Mouse (Mus musculus): ENCODE measurements at regions not wholly inside any gene's neighbourhood (a gene's known extent, or its start where the extent isn't known, plus 50 kb on each side); places are given as distances from the start of the nearest gene placed in this dataset.

GRCm38 (mm10) chr14:58500014-58500413 is 429.7 kb downstream of the Fgf9 start:
- no peak for DNase-seq (ENCODE audit: low spot score in 2 of 2)

GRCm38 (mm10) chr14:58499501-58499900 is 429.2 kb downstream of the Fgf9 start:
- no peak for DNase-seq (ENCODE audit: low spot score in 2 of 2)

- no peak for DNase-seq (ENCODE audit: low spot score in 2 of 2)
These were observed 428.7 kb downstream of the Fgf9 start for GRCm38 (mm10) chr14:58499071-58499470.

- DNase-seq (ENCODE audit: low spot score in 2 of 2), result no peak
These were observed 426.6 kb downstream of the Fgf9 start for GRCm38 (mm10) chr14:58496902-58497301.

- no peak for DNase-seq (ENCODE audit: low spot score in 2 of 2)
These were observed 424.1 kb downstream of the Fgf9 start for GRCm38 (mm10) chr14:58494400-58494987.

- no peak for DNase-seq (ENCODE audit: low spot score in 2 of 2)
These were observed 421.8 kb downstream of the Fgf9 start for GRCm38 (mm10) chr14:58492118-58492517.

GRCm38 (mm10) chr14:58488803-58489202 is 418.5 kb downstream of the Fgf9 start:
- no peak for DNase-seq (ENCODE audit: low spot score in 2 of 2)

- no peak for DNase-seq (ENCODE audit: low spot score in 2 of 2)
These were observed 417.5 kb downstream of the Fgf9 start for GRCm38 (mm10) chr14:58487836-58488235.

- DNase-seq (ENCODE audit: low spot score in 2 of 2), result no peak
These were observed 410.1 kb downstream of the Fgf9 start for GRCm38 (mm10) chr14:58480454-58480853.

GRCm38 (mm10) chr14:58470678-58471077 is 400.3 kb downstream of the Fgf9 start:
- no peak for DNase-seq (ENCODE audit: low spot score in 2 of 2)

GRCm38 (mm10) chr14:58468451-58468850 is 398.1 kb downstream of the Fgf9 start:
- DNase-seq (ENCODE audit: low spot score in 2 of 2), result no peak

- DNase-seq (ENCODE audit: low spot score in 2 of 2), result no peak
These were observed 397.5 kb downstream of the Fgf9 start for GRCm38 (mm10) chr14:58467856-58468255.

- no peak for DNase-seq (ENCODE audit: low spot score in 2 of 2)
These were observed 376.5 kb downstream of the Fgf9 start for GRCm38 (mm10) chr14:58446776-58447354.

GRCm38 (mm10) chr14:58444496-58444895 is 374.1 kb downstream of the Fgf9 start:
- no peak for DNase-seq (ENCODE audit: low spot score in 2 of 2)

- no peak for DNase-seq (ENCODE audit: low spot score in 2 of 2)
These were observed 372.2 kb downstream of the Fgf9 start for GRCm38 (mm10) chr14:58442501-58442900.

- DNase-seq (ENCODE audit: low spot score in 2 of 2), result no peak
These were observed 369.6 kb downstream of the Fgf9 start for GRCm38 (mm10) chr14:58439963-58440362.

- DNase-seq (ENCODE audit: low spot score in 2 of 2), result no peak
These were observed 365.7 kb downstream of the Fgf9 start for GRCm38 (mm10) chr14:58436096-58436495.

- no peak for DNase-seq (ENCODE audit: low spot score in 2 of 2)
These were observed 356.1 kb downstream of the Fgf9 start for GRCm38 (mm10) chr14:58426472-58426871.

GRCm38 (mm10) chr14:58421904-58422303 is 351.6 kb downstream of the Fgf9 start:
- no peak for DNase-seq (ENCODE audit: low spot score in 2 of 2)

- DNase-seq (ENCODE audit: low spot score in 2 of 2), result no peak
These were observed 347.2 kb downstream of the Fgf9 start for GRCm38 (mm10) chr14:58417545-58417944.

- no peak for DNase-seq (ENCODE audit: low spot score in 2 of 2)
These were observed 321.8 kb downstream of the Fgf9 start for GRCm38 (mm10) chr14:58392055-58392726.

GRCm38 (mm10) chr14:58390741-58391140 is 320.4 kb downstream of the Fgf9 start:
- DNase-seq (ENCODE audit: low spot score in 2 of 2), result no peak

- DNase-seq (ENCODE audit: low spot score in 2 of 2), result no peak
These were observed 317.1 kb downstream of the Fgf9 start for GRCm38 (mm10) chr14:58387348-58388000.

All from thymus, postnatal 10 days (tissue).